In the genomic region with DNA sequence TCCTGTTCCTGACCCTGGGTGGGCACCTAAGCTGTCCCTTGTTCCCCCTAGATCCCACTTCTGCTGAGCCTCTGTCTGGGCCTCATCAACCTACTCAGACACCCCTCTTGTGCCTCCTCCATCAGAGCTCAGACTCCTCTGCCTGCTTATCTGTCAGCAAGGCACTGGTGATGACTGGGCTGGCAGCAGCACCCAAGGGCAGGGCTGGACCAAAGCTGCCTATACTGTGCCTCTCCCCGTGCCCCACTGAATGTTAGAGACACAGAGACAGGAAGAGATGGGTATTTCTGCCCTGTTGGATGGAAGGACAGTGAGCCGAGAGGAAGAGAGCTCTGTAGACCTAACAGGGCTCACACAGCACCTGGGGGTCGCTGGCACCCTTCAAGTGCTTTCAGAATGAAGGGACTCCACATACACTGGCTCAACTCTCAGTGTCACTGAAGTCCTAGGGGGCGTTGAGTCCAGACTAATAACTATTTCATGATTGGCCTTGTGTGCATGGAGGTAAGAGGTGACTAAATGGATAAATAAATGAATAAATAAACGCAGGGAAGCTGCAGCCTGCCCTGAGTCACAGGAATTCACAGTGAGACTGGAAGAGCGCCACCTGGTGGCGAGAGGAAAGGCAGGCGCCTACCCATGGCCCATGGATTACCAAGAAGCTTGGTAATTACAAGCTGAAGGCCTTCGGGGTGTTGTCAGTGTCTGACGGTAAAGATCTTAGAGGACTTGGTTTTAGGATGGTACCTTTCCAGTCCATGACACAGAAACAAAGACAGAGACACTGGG, we compare ENCODE assay signal across 7 mouse cellular contexts. TPM values are rescaled to one million over a fixed set of nuclear protein-coding genes. Genes with fewer than 3 reads are reported as not detected.
DNase-seq lines count a peak whose midpoint lies in the region; ATAC-seq lines count a peak whose summit lies in the region.

No protein-coding gene starts in this region.

- intact Hi-C loops in gastrocnemius, postnatal 14 days (cut with DNase I; ENCODE audit: low total_unique reads), result loop anchor here (5.0 to 10.0 kb wide), 3 partner anchors 51 to 189 kb away; a partner anchor contains a TSS
- intact Hi-C loops in left cerebral cortex, postnatal 10 days (cut with DNase I), result no loop called here

- peak; percentile 85 for DNase-seq in adipocyte (ENCODE audit: low spot score)
- DNase-seq in cerebellum, postnatal 25 days, result peak; percentile 84 to 90
- DNase-seq in gastrocnemius, postnatal 14 days, result peak; percentile 76
- peak; percentile 71 to 76 for DNase-seq in left cerebral cortex, postnatal 10 days (ENCODE audit: extremely low spot score in 1 of 2, low spot score in 2 of 2)
- peak; percentile 83 for DNase-seq in right cerebral cortex, postnatal 4 days

- ATAC-seq in inflammation-experienced regulatory T-cells, adult 6 months, result peak; percentile 81
- peak; percentile 82 for ATAC-seq in megakaryocyte-erythroid progenitor cell, adult 5-6 weeks (replicated peaks; ENCODE audit: low FRiP score, low TSS enrichment, poor library complexity, severe bottlenecking)

RNA-seq across cellular contexts. Expression of a gene that starts 3.2 kb away (rescaled TPM):
- total RNA-seq in gastrocnemius, postnatal 14 days (2021), result under 1 TPM; 0.16 to 0.22 TPM
- under 1 TPM; 0.20 to 0.33 (median 0.23) TPM for polyA plus RNA-seq in inflammation-experienced regulatory T-cells, adult 6 months (2017; shearing (Covaris generic))
- total RNA-seq in left cerebral cortex, postnatal 10 days (2021), result under 1 TPM; 0.26 to 0.34 TPM
- 2.4 and 2.6 TPM in 2 replicates for total RNA-seq in megakaryocyte-erythroid progenitor cell, adult 5-6 weeks (2014; fragmentation: Nextera tagmentation)
- 0.23 TPM in 1 of 2 replicates, not detected in the other for total RNA-seq in megakaryocyte-erythroid progenitor cell, adult 5-6 weeks (2017)

RNA-seq across cellular contexts. Expression of a gene that starts 26.8 kb away (rescaled TPM):
- 10 to 100 TPM; 23.1 to 27.8 TPM for total RNA-seq in gastrocnemius, postnatal 14 days (2021)
- polyA plus RNA-seq in inflammation-experienced regulatory T-cells, adult 6 months (2017; shearing (Covaris generic)), result 100 to 1,000 TPM; 155 to 246 (median 192) TPM
- total RNA-seq in left cerebral cortex, postnatal 10 days (2021), result 100 to 1,000 TPM; 520 to 550 TPM
- total RNA-seq in megakaryocyte-erythroid progenitor cell, adult 5-6 weeks (2014; fragmentation: Nextera tagmentation), result 9.4 and 9.8 TPM in 2 replicates
- 2.4 and 7.8 TPM in 2 replicates for total RNA-seq in megakaryocyte-erythroid progenitor cell, adult 5-6 weeks (2017)

RNA-seq across cellular contexts. Expression of a gene that starts 26.8 kb away (rescaled TPM):
- 100 to 1,000 TPM; 103 to 114 TPM for total RNA-seq in gastrocnemius, postnatal 14 days (2021)
- polyA plus RNA-seq in inflammation-experienced regulatory T-cells, adult 6 months (2017; shearing (Covaris generic)), result 10 to 100 TPM; 16.4 to 24.4 (median 21.4) TPM
- 10 to 100 TPM; 23.1 to 26.2 TPM for total RNA-seq in left cerebral cortex, postnatal 10 days (2021)
- 30.3 and 38.1 TPM in 2 replicates for total RNA-seq in megakaryocyte-erythroid progenitor cell, adult 5-6 weeks (2014; fragmentation: Nextera tagmentation)
- 2.3 and 31.3 TPM in 2 replicates for total RNA-seq in megakaryocyte-erythroid progenitor cell, adult 5-6 weeks (2017)

RNA-seq across cellular contexts. Expression of a gene that starts 27.1 kb away (rescaled TPM):
- 10 to 100 TPM; 11.2 to 48.8 TPM for total RNA-seq in gastrocnemius, postnatal 14 days (2021)
- under 1 TPM; 0.24 to 0.52 (median 0.30) TPM for polyA plus RNA-seq in inflammation-experienced regulatory T-cells, adult 6 months (2017; shearing (Covaris generic))
- 1 to 10 TPM; 1.4 TPM for total RNA-seq in left cerebral cortex, postnatal 10 days (2021)
- 0.77 and 1.9 TPM in 2 replicates for total RNA-seq in megakaryocyte-erythroid progenitor cell, adult 5-6 weeks (2014; fragmentation: Nextera tagmentation)
- 1.3 and 1.4 TPM in 2 replicates for total RNA-seq in megakaryocyte-erythroid progenitor cell, adult 5-6 weeks (2017)

RNA-seq across cellular contexts. Expression of a gene that starts 39.5 kb away (rescaled TPM):
- 10 to 100 TPM in 1 of 2 experiments, 1 to 10 TPM in 1; 8.7 to 10.1 TPM for total RNA-seq in gastrocnemius, postnatal 14 days (2021)
- 10 to 100 TPM; 38.7 to 44.4 (median 40.2) TPM for polyA plus RNA-seq in inflammation-experienced regulatory T-cells, adult 6 months (2017; shearing (Covaris generic))
- 1 to 10 TPM; 6.0 to 7.0 TPM for total RNA-seq in left cerebral cortex, postnatal 10 days (2021)
- total RNA-seq in megakaryocyte-erythroid progenitor cell, adult 5-6 weeks (2014; fragmentation: Nextera tagmentation), result 2.0 and 6.6 TPM in 2 replicates
- total RNA-seq in megakaryocyte-erythroid progenitor cell, adult 5-6 weeks (2017), result 9.7 and 11.3 TPM in 2 replicates

Comparison
In these comparisons a context has a peak if more than half of its experiments do, and no peak if none do; other contexts are left out.
1. Peak in every context shown above with its lines: DNase-seq and ATAC-seq.
2. RNA of a gene that starts 26.8 kb away (total RNA-seq): 520 to 550 TPM in left cerebral cortex, postnatal 10 days; 23.1 to 27.8 TPM in gastrocnemius, postnatal 14 days and 2.4 to 9.8 TPM in megakaryocyte-erythroid progenitor cell, adult 5-6 weeks; every median in the first group is over 10 times any median in the second.